Mouse (Mus musculus) heart, adult 2 months (tissue): ENCODE results near the gene Tpst1.

Experiments
- CTCF ChIP-seq: fragments of 200-600 bp; IDR thresholded peaks from 2 replicates; pipeline ENCODE4 v1.8.1; 2022; ENCODE audit warnings: antibody characterized with exemption, mild to moderate bottlenecking, moderate library complexity
- EP300 ChIP-seq: fragments of 200-500 bp; IDR thresholded peaks from 2 replicates; pipeline ENCODE4 v1.6.1; 2011; ENCODE audit warnings: low read depth, low read length, control low read depth; ENCODE audit not compliant: insufficient read depth
- POLR2A ChIP-seq: fragments of 200-500 bp; IDR thresholded peaks from 2 replicates; pipeline ENCODE4 v1.6.1; 2011; ENCODE audit warnings: mild to moderate bottlenecking, low read depth, low read length, control low read depth; ENCODE audit not compliant: insufficient read depth

DNA sequence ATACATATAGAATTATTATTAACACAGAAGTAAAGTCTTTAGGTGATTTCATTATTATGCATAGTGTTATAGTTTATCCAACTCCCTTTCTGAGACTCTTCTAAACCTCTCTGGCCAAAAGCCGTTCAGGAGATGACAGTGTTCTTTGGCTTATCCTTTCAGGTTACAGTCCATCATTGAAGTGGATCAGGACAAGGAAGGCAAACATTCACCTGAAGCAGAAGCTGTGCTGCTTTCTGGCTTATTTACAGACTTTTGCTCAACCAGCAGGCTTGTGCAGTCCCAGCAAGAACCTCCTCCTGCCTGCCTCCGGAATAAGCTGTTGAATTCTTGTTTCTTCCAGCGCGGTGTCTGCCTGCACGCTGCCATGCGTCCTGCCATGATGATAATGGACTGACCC lies at the start of gene Tpst1:
- TF ChIP-seq POLR2A (no peak), CTCF (no peak), EP300 (no peak)
